Mouse (Mus musculus): ENCODE results near the gene Hoxd8. TPM values are rescaled to one million over a fixed set of nuclear protein-coding genes. Genes with fewer than 3 reads are reported as not detected.
A peak's percentile ranks its signal among the peaks of the same experiment; 100 is the strongest.

Gene Hoxd8
- 10 to 100 TPM; 23.9 to 35.9 TPM for total RNA-seq (2021)
- long read RNA-seq, experiment 1, transcript Hoxd8-201 (2 exons, 2,634 nt), result major isoform, 31 of 51 reads
- long read RNA-seq, experiment 1, transcript Hoxd8-202 (2 exons, 1,758 nt), result minor isoform, 17 of 51 reads
- long read RNA-seq, experiment 1, partial matches to known transcripts, result 0 of 51 reads
- long read RNA-seq, experiment 1, other reads (novel, unspliced or antisense), result 2 of 51 reads
- long read RNA-seq, experiment 2, transcript Hoxd8-201 (2 exons, 2,634 nt), result major isoform, 5 of 7 reads
- long read RNA-seq, experiment 2, partial matches to known transcripts, result 0 of 7 reads
- long read RNA-seq, experiment 2, other reads (novel, unspliced or antisense), result 0 of 7 reads

DNA sequence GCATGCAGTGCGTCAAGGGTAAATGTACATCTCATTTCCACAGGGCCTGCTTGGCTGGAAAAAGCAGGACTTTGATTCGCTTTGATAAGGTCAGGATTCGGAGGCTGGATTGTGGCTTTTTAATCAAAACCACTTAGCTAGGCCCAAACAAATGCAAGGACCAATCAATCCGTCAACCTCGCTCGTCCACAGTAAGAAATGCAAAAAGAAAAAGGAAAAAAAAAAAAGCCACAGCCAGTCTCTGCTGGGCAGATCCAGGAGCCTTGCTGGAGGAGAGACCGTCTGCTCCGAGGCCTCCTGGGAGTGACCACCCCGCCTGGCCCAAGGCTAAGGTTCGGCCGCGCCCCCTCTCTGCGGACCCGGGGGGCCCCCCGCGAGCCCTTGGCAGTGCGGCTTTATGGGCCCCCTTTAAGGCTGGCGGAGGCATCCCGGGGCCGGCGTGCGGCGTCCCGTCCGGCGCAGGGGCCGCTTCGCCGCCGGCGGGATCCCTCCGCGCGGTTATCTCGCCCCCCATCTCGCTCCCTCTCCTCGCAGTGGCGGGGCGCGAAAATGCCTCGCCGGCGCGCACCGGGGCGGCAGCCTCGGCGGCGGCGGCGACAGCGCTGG is at the start of gene Hoxd8:
Hoxd8 (plus strand) TSS at position 223 of the 606 bp plus-strand sequence.
- DNase-seq, result peak; percentile 87 to 93

DNA sequence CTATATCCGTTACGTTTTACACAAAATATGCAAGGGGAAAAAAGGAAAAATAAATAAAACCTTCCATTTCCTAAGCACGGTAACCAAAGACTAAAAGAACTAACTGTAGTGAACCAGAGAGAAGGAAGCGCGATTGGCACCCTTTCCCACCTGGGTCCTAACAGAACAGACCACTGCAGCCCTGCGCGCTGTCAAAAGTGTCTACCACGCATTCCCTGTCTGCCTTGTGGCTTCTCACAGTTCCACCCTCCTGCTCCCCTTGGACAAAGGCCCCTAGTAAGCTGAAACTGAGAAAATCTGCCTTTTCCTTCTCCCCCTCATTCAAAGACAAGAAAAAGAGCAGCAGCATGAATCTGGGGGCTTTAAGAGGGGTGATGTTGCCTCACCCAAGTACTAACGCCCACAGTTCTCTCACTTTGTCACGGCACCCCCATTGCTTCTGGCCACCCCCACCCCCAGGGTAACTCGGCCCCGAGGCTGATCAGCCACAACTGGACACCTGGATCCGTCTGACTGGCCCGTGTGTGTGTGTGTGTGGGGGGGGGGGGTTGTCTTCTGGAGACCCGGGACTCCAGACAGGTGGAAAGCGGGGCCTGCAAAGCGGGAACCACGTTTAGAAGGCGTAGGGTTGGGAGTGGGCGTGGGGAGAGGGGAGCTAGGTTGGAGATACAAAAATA is 49.5 kb upstream of the Hoxd8 start:
- DNase-seq, result no peak

DNA sequence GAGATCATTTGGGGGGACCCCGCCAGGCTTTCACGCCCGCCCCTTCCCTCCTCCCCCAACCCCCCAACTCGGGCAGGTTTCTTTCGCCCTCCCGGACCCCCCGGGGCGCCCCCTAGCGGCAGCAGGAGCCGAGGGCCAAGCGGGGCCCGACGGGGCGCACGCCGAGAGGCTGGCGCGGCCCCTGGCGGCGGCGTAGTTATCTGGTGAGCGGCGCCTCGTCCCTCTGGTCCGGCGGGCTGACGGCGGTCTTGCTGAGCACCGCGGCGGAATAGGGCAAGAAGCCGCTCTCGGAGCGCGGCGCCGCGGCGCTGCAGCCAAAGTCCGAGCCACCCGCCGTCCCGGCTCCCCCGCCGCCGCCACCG is 49.0 kb upstream of the Hoxd8 start:
- DNase-seq, result peak; percentile 52 to 65

DNA sequence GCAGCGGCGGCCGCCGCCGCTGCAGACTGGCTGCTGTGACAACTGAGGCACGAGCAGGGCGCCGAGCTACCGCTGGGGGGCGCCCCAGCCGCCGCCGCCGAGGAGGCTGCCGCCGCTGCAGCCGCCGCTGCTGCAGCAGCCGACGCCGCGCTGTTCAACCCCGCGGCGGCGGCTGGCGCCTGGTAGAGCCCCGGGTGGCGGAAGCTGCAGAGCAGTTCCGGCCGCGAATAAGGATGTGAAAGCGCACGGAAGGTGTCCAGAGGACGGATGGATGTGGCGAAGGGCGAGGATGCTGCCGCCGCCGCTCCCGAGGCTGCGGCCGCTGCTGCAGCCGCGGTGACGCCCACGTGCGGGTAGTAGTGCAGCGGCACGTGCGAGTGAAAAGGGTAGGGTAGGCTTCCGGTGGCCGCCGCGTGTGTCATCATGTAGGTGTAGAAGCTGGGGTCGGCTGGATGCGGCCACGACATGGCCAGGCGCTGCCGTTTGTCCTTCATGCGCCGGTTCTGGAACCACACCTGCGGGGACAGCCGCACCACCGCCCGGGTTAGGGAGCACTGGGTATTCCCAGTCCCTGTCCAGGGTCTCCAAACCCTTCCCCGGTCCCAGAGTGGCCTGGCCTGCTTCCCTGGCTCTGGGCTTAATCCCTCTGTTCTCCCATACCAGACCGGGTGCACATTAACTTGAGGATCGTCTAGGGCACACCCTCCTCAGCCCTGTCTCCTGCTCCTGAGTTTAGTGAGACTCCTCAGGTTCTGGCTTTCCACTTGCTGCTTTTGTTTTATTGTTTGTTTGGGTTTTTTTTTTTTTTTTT is 48.4 kb upstream of the Hoxd8 start:
- peak in 1 of 2 experiments; percentile 25 for DNase-seq

DNA sequence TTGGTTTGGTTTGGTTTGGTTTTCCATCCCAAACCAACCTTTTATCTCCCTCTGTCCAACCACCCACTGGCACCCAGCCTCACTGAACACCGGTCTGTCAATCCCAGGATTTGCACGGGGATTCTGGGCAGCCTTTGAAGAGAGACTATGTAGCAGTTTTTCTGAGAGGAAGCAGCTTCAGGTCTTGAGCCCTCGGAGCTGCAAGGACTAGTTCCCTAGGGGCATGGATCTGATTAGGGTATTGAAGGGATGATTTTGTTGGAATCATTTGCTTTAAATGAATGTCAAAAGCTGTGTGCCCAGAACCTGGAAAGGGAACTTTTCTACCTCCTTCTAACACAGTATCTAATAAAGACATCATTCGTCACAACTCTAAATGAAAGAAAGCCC is 47.8 kb upstream of the Hoxd8 start:
- DNase-seq, result no peak

DNA sequence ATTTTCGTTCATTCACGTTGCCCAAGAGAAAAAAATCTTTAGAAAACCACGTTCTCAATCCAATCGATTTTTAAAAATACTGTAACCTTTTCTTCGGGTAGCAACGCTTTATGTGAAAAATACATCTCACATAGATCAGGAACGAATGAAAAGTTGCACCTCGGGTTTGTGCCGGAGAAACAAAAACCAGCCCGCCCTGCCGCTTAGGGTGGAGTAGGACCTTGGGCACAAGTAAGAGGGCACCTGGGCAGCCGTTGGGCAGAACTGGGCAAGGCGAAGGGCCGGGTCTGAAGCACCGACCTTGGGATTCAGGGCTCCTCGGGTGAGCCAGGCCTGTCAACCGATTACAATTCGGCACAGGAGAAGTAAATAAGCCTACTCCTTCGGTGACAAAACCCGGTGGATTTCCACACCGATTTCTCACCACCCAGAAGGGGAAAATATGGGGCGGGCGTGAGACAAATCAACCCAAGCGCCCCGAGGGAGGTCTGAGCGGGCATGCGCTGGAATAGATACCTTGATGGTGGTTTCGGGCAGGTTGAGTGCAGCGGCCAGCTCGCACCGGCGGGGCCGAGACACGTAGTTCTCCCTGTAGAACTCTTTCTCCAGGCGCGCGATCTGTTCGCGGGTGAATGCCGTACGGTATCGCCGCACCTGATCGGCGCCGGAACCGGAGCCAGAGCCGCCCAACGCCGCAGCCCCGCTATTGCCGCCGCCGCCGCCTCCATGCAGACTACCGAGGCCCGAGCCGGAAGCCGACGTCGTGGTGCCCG is 47.0 kb upstream of the Hoxd8 start:
- DNase-seq, result peak in 1 of 2 experiments; percentile 19

DNA sequence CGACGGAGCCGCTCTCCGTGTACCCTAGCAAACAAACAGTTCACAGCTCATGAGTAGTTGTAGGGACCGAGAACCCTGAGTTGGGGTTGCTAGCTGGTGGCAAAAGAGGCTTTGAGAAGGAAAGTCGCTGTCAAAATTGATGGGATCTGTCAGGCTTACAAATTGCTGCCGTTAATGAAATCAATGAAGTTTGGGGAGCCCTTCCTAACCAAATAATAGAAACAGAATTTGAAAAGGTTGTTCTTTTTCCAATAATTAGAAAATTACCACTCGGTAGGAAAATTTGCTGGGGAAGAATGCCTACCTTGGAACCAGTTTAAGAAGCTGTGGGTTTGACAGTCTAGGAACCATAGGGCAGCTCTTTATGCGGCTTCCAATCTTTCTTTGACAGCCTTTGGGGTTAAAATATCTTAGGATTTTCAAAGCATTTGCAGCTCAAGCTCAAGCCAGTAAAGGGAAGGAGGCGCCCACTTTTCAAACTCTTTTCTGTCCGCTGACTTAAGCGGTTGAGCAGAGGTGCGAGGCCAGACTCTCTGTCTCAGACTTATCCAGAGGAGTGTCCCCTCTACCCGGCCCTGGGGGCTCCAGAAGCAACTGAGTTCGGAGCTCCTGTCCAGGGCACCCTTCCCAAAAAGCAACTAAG is 46.3 kb upstream of the Hoxd8 start:
- DNase-seq, result no peak

DNA sequence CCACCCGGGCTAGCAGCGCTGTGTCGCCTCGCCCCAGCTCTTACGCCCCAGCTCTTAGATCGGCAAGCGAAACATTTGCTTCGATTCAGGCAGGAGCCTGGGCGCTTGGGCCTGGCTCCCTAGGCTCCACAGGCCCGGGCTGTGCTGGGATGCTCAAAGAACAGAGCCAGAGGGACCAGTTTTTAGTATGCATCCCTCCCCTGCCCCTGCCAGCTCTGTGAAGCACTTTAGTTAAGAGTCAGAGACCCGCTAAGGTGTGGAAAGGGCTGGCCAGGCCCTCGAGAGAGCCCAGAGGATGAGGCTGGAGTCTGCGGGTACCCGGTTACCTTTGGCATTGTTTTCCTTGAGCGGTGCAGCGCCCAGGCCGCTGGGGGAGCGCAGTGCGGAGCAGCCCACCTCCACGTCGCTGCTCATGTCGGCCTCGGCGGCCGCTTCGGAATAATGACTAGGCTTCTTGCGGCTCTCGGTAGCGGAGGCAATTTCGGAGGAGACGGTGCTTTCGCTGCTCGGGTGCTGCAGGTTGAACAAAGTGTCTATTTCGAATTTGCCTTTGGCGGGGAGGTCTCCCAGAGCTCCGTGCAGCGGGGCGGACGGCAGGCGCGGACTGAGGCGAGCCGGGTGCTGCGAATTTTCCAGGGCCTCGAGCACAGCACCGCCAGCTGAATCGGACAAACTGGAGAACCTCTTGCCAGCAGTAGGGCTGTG is 45.6 kb upstream of the Hoxd8 start:
- no peak for DNase-seq

DNA sequence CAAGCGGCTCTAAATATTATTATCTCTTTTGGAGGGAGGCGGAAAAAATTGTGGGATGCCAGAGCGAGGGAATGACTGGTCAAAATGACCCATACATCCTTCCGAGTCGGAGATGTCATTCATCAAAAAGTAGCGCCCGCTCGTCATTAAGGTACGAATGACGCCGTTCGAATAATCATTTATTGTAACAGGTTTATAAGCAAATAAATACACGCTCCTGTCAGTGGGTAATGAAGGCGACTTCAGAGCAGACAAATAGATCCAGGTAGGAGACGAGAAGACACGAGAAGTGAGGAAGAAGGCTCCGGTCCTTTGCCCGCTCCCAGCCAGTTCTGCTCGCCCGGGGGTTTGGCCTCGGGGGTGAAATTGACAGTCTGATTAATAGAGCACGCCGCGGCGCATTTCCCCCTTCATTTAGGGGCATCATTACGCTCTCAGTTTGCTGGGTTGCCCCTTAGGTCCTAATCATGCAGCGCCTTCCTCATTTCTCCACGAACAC is 44.9 kb upstream of the Hoxd8 start, which contains the start of gene Evx2:
Evx2 (minus strand) TSS at position 51 of the 499 bp plus-strand sequence.
- DNase-seq, result no peak

DNA sequence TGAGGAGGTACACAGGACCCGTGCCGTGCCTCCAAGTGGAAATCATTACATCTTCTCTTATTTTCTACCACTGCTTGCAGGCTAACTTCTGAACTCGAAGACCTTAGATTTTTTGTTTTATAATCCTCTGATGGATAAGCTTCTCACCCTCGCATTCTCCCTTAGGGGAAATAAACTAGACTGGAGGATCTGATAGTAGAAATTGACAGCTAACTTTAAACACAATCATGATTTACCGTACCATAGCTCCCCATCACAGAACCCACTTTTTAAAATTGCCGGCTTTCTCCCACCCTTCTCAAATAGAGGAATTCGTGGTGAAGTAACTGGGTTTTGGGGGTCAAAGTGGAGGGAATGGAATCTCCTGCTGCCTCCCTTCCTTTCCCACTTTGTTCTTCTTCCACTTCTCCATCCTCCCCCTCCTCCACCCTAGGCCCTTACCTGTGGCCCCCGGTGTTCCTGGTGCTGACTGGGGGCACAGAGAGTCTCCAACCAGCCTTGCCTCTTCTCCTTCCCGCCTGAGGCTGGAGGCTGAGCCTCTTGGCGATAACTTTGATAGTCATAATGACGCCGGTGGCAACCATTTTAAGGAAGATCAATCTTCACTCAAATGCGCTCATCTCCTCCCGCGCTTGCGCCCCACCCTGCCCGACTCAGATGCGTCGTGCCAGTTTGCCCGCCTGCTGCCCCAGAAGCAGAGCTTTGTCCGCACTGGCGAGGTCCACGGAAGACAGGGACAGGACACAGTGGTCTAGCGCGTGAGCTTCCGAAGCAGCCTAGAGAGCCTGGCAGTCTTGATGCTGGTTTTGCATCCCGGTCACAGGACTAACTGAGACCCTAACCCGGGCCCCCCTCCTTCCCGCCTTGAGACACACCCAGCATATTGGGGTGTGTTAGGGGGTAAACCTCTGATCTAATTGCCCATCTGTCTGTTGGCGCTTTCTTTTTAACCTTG is 43.7 kb upstream of the Hoxd8 start:
- DNase-seq, result no peak

DNA sequence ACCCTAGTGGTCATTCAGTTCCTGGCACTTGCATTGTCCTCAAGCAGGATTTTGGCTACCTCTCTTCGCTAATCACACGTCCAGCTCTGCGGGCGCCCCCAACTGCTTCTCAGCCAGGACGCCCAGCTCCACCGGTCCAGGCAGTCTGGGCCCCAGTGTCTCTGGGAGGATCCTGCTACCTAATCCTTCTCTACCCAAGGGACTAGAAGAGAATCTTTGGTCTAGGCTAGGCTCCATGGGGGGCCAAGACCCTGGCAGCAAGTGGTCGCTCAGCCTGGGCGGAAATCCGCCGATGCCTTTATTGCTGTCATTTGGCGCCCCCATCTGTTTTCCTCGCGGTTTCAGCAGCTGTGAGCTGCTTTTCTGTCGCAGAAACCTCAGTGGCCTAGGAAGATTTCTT is 42.7 kb upstream of the Hoxd8 start:
- DNase-seq, result peak in 1 of 2 experiments; percentile 20

DNA sequence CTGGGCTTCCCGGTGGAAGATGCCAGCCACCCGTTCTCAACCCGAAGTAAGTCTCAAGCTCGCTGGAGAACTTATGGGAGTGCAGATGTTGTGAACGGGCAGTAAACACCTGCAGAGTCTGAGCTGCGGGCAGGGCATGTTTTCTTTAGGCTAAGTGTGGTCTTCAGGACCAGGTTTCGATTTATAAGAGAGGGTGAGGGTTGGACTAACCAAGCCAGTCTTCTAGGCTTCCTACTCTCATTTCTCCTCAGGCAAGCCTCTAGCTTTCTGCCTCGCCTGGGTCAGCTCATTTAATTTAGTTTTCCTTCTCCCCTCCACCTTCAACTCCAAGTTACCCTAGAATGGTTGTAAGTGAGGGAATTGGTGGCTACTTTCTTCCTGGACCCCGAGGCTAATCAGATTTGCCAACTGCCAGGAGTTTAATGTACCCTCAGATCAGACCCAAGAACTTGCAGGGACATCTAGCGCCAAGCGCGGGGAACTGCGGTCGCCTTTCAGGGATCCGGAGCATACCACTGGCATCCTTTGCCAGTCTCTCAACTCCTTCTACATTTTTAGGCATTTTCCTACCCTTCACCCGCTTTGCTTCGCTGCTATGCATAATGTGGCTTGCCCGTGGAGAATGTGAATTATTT is 41.0 kb upstream of the Hoxd8 start:
- peak; percentile 54 to 61 for DNase-seq

DNA sequence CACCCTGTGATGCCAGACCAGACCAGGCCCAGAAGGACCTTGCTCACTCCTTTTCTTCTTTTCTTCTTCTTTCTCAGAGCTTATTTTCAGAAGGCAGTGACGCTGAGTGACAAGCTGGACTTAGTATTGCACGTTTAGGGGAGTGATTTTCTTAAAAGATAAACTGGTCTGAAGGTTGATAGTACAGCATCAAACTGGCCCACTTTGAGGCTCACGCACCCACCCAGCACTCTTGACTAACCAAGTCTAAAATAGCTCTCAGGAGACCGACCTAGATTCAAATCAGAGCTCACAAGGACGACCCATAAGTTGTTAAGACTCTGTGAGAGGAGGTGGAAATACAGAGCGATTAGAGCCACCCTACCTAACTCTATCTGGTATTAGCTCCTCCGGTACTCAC is 38.0 kb upstream of the Hoxd8 start:
- DNase-seq, result no peak

DNA sequence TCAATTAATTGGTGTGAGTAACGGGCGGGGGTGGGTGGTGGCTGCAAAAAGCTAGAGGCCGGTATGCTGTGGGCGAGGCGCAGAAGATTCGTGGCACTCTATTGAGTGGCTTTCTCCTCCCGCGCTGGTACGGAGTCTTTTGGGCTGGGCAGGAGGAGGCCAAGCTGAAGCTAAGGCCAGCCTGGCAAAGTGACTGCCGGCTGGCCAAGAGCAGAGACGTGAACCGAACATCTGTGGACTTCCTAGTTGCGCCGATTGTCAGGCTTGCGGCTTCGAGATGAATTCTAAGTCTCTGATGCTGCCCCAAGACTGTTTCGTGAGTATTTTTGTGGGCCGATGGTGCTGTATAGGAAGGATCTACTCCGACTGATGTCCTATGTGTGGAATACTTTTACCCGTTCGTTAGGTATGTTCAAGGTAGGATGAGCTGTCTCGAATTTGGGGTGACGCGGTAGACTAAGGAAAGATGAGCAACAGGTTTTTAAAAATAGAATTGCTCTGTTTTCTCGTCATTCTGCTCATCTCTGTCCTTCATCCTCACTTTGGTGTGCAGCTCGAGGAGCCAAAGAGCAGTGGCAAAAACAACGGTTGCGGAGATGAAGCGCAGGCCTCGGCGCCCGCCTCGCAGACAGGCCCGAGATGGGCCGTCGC is 37.1 kb upstream of the Hoxd8 start:
- DNase-seq, result no peak

DNA sequence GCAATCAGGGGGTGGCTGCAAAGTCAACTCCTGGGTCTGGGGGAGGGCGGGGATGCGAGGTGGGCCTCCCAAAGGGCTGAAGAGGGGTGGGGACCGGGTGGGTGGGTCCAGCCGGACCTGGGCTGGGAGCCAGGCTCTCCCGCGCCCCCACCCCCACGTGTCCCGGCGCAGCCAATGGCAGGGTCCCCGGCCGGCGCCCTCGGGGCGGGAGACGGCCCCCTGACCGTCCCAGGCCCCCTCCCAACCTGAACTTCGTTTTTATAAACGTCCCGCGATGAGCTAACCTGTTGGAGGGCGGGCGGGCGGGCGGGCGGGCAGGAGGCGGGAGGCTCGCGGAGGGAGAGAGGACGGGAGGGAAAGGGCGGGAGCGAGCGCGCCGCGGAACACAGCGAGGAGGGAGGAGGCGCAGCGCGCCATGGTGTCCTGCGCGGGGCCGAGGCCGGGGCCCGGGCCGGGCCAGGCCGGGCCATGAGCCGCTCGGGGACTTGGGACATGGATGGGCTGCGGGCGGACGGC is 36.5 kb upstream of the Hoxd8 start, which contains the start of gene Hoxd13:
Hoxd13 (plus strand) TSS at position 469 of the 516 bp plus-strand sequence.
- no peak for DNase-seq

DNA sequence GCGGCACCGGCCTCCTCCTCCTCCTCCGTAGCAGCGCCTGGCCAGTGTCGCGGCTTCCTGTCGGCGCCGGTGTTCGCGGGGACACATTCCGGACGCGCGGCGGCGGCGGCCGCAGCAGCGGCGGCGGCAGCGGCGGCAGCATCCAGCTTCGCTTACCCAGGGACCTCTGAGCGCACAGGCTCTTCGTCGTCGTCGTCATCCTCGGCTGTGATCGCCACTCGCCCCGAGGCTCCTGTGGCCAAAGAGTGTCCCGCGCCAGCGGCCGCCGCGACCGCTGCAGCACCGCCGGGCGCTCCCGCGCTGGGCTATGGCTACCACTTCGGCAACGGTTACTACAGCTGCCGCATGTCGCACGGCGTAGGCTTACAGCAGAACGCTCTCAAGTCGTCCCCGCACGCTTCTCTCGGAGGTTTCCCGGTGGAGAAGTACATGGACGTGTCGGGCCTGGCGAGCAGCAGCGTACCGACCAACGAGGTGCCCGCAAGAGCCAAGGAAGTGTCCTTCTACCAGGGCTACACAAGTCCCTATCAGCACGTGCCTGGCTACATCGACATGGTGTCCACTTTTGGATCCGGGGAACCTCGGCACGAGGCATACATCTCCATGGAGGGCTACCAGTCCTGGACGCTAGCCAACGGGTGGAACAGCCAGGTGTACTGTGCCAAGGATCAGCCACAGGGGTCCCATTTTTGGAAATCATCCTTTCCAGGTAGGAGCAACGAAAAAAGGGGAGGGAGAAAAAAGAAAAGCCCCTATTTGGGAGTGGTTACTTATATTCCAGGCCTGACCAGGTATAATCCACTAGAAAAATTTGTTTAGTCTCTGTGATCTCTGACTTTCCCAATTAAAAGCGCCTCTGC is 35.8 kb upstream of the Hoxd8 start:
- no peak for DNase-seq

DNA sequence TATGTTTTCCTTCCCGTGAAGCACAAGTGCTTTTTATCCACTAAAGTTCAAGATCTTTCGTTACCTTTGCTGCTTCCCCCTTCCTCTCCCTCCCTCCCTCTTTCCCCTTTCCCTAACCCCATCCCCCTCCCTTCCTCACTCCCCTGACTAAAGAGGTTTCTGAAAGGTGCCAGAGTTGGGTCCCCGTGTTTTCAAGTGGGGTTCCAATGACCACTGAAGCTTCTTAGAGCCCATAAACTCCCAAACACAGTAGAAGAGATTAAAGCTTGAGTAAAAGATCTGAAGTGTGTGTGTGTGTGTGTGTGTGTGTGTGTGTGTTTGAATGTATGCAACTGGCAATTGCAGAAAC is 35.2 kb upstream of the Hoxd8 start:
- no peak for DNase-seq
